Mouse (Mus musculus) CH12.LX (cell line): Measurements from ENCODE around the gene Gm43064. TPM values are rescaled to one million over a fixed set of nuclear protein-coding genes. Genes with fewer than 3 reads are reported as not detected.

Experiments used
- DNase-seq: peaks from one replicate; pipeline ENCODE4 v3.0.0-alpha.2; 2013; ENCODE audit errors: extremely low read depth
- H3K27ac ChIP-seq: 2 replicates; pipeline ENCODE4 v1.5.1; 2012; ENCODE audit warnings: low read depth, mild to moderate bottlenecking, control low read depth, moderate library complexity; ENCODE audit not compliant: insufficient read depth
- H3K27me3 ChIP-seq: replicated peaks from 2 replicates; pipeline ENCODE3; 2012; ENCODE audit warnings: inconsistent platforms
- H3K36me3 ChIP-seq, 2 experiments: replicated peaks in 1 of 2; 2 replicates each; pipeline versions ENCODE3 to v1.6.1; 2012; ENCODE audit warnings: inconsistent platforms in 1 of 2, low read length in 1 of 2, mild to moderate bottlenecking in 1 of 2, mixed read lengths in 1 of 2, moderate library complexity in 1 of 2; ENCODE audit not compliant: control insufficient read depth in 1 of 2, insufficient read depth in 1 of 2
- H3K4me1 ChIP-seq, 2 experiments: 2 replicates each; pipeline ENCODE4 v1.6.1; 2012; ENCODE audit warnings: inconsistent platforms in 1 of 2, moderate library complexity in 1 of 2; ENCODE audit not compliant: insufficient read depth in 2 of 2, control insufficient read depth in 1 of 2
- H3K4me2 ChIP-seq: 2 replicates; pipeline ENCODE4 v1.6.1; 2012; ENCODE audit warnings: low read depth, mild to moderate bottlenecking, control low read depth; ENCODE audit not compliant: poor library complexity, insufficient read depth, severe bottlenecking
- H3K4me3 ChIP-seq, 3 experiments: fragments of 150-350 bp in 1 of 3; sonication (generic) in 1 of 3; replicated peaks in 1 of 3; 2 replicates each; pipeline versions ENCODE3 to v1.5.1; 2011 to 2012; ENCODE audit warnings: low read depth in 2 of 3, low read length in 2 of 3, mild to moderate bottlenecking in 2 of 3, moderate library complexity in 2 of 3, control low read depth in 1 of 3, improper control_type of control experiment in 1 of 3, inconsistent platforms in 1 of 3, mixed read lengths in 1 of 3; ENCODE audit not compliant: poor library complexity in 1 of 3
- H3K79me2 ChIP-seq: replicated peaks from 2 replicates; pipeline ENCODE4 v1.6.1; 2012; ENCODE audit warnings: mild to moderate bottlenecking, moderate library complexity; ENCODE audit not compliant: control insufficient read depth, poor library complexity, insufficient read depth, severe bottlenecking; ENCODE audit errors: extremely low read depth
- H3K9ac ChIP-seq: 2 replicates; pipeline ENCODE4 v1.6.1; 2012; ENCODE audit warnings: low read depth, mild to moderate bottlenecking, control low read depth, moderate library complexity; ENCODE audit not compliant: insufficient read depth
- H3K9me3 ChIP-seq: replicated peaks from 2 replicates; pipeline ENCODE3; 2012; ENCODE audit warnings: low read length, inconsistent platforms, mixed read lengths
- BHLHE40 ChIP-seq: IDR thresholded peaks from 2 replicates; pipeline ENCODE4 v1.6.1; 2011; ENCODE audit warnings: mild to moderate bottlenecking, low read depth, low read length, improper control_type of control experiment
- CHD1 ChIP-seq: IDR thresholded peaks from 2 replicates; pipeline ENCODE4 v1.6.1; 2012; ENCODE audit warnings: low read depth, low read length, improper control_type of control experiment, inconsistent platforms
- CHD2 ChIP-seq: IDR thresholded peaks from 2 replicates; pipeline ENCODE4 v1.6.1; 2011; ENCODE audit warnings: low read length, improper control_type of control experiment
- CTCF ChIP-seq, 2 experiments: IDR thresholded peaks in 1 of 2; conservative IDR thresholded peaks in 1 of 2; 2 replicates each; pipeline ENCODE4 v1.5.1; 2011 to 2012; ENCODE audit warnings: low read depth in 2 of 2, low read length in 2 of 2, improper control_type of control experiment in 1 of 2, inconsistent platforms in 1 of 2, mild to moderate bottlenecking in 1 of 2, moderate library complexity in 1 of 2
- E2F4 ChIP-seq: IDR thresholded peaks from 2 replicates; pipeline ENCODE4 v1.6.1; 2011; ENCODE audit warnings: low read depth, low read length, improper control_type of control experiment; ENCODE audit not compliant: insufficient replicate concordance
- GABPA ChIP-seq: IDR thresholded peaks from 2 replicates; pipeline ENCODE4 v1.6.1; 2012; ENCODE audit warnings: low read depth, low read length, improper control_type of control experiment, inconsistent platforms; ENCODE audit not compliant: insufficient replicate concordance
- HCFC1 ChIP-seq: IDR thresholded peaks from 2 replicates; pipeline ENCODE4 v1.6.1; 2012; ENCODE audit warnings: low read depth, mild to moderate bottlenecking, inconsistent platforms, low read length, improper control_type of control experiment
- JUN ChIP-seq: IDR thresholded peaks from 2 replicates; pipeline ENCODE4 v1.6.1; 2011; ENCODE audit warnings: low read depth, mild to moderate bottlenecking, low read length, improper control_type of control experiment, moderate library complexity; ENCODE audit not compliant: insufficient read depth
- JUND ChIP-seq: conservative IDR thresholded peaks from 2 replicates; pipeline ENCODE4 v1.6.1; 2011; ENCODE audit warnings: low read depth, low read length, improper control_type of control experiment
- KAT2A ChIP-seq: IDR thresholded peaks from 2 replicates; pipeline ENCODE4 v1.6.1; 2012; ENCODE audit warnings: low read length, improper control_type of control experiment, inconsistent platforms; ENCODE audit not compliant: insufficient replicate concordance
- MAFK ChIP-seq: IDR thresholded peaks from 2 replicates; pipeline ENCODE4 v1.6.1; 2011; ENCODE audit warnings: low read length, improper control_type of control experiment; ENCODE audit not compliant: insufficient replicate concordance
- MAX ChIP-seq: IDR thresholded peaks from 2 replicates; pipeline ENCODE4 v1.6.1; 2011; ENCODE audit warnings: low read length, improper control_type of control experiment
- MAZ ChIP-seq: IDR thresholded peaks from 2 replicates; pipeline ENCODE4 v1.6.1; 2012; ENCODE audit warnings: low read depth, mild to moderate bottlenecking, inconsistent platforms, low read length, improper control_type of control experiment, moderate library complexity
- MEF2A ChIP-seq: IDR thresholded peaks from 2 replicates; pipeline ENCODE4 v1.6.1; 2014; ENCODE audit warnings: low read depth, mild to moderate bottlenecking, inconsistent platforms, low read length, improper control_type of control experiment, borderline replicate concordance
- MYC ChIP-seq: IDR thresholded peaks from 2 replicates; pipeline ENCODE4 v1.6.1; 2011; ENCODE audit warnings: low read depth, mild to moderate bottlenecking, improper control_type of control experiment, low read length
- NELFE ChIP-seq: IDR thresholded peaks from 2 replicates; pipeline ENCODE4 v1.6.1; 2011; ENCODE audit warnings: low read depth, low read length, improper control_type of control experiment
- NRF1 ChIP-seq: IDR thresholded peaks from 2 replicates; pipeline ENCODE4 v1.6.1; 2014; ENCODE audit warnings: low read depth, mild to moderate bottlenecking, inconsistent platforms, low read length, improper control_type of control experiment, moderate library complexity
- POLR2A ChIP-seq: IDR thresholded peaks from 2 replicates; pipeline ENCODE4 v1.6.1; 2011; ENCODE audit warnings: low read depth, mild to moderate bottlenecking, improper control_type of control experiment, low read length
- POLR2AphosphoS2 ChIP-seq: IDR thresholded peaks from 2 replicates; pipeline ENCODE4 v1.6.1; 2011; ENCODE audit warnings: low read depth, low read length, improper control_type of control experiment
- RAD21 ChIP-seq: IDR thresholded peaks from 2 replicates; pipeline ENCODE4 v1.6.1; 2011; ENCODE audit warnings: low read depth, mild to moderate bottlenecking, low read length, improper control_type of control experiment, moderate library complexity
- RCOR1 ChIP-seq: conservative IDR thresholded peaks from 2 replicates; pipeline ENCODE4 v1.6.1; 2012; ENCODE audit warnings: low read depth, mild to moderate bottlenecking, inconsistent platforms, low read length, improper control_type of control experiment
- SMC3 ChIP-seq: IDR thresholded peaks from 2 replicates; pipeline ENCODE4 v1.6.1; 2011; ENCODE audit warnings: low read depth, low read length, improper control_type of control experiment
- TBP ChIP-seq: conservative IDR thresholded peaks from 2 replicates; pipeline ENCODE4 v1.6.1; 2011; ENCODE audit warnings: low read depth, low read length, improper control_type of control experiment
- TCF12 ChIP-seq: IDR thresholded peaks from 2 replicates; pipeline ENCODE4 v1.6.1; 2014; ENCODE audit warnings: low read depth, mild to moderate bottlenecking, inconsistent platforms, low read length, improper control_type of control experiment
- USF1 ChIP-seq: IDR thresholded peaks from 2 replicates; pipeline ENCODE4 v1.6.1; 2014; ENCODE audit warnings: low read depth, mild to moderate bottlenecking, inconsistent platforms, low read length, improper control_type of control experiment
- USF2 ChIP-seq: conservative IDR thresholded peaks from 2 replicates; pipeline ENCODE4 v1.6.1; 2011; ENCODE audit warnings: low read depth, low read length, improper control_type of control experiment
- ZC3H11A ChIP-seq: IDR thresholded peaks from 2 replicates; pipeline ENCODE4 v1.6.1; 2012; ENCODE audit warnings: low read depth, mild to moderate bottlenecking, inconsistent platforms, low read length, improper control_type of control experiment
- ZKSCAN1 ChIP-seq: IDR thresholded peaks from 2 replicates; pipeline ENCODE4 v1.6.1; 2012; ENCODE audit warnings: low read depth, inconsistent platforms, low read length, improper control_type of control experiment, borderline replicate concordance
- ZMIZ1 ChIP-seq: IDR thresholded peaks from 2 replicates; pipeline ENCODE4 v1.6.1; 2012; ENCODE audit warnings: low read depth, mild to moderate bottlenecking, inconsistent platforms, low read length, improper control_type of control experiment
- ZNF384 ChIP-seq: IDR thresholded peaks from 2 replicates; pipeline ENCODE4 v1.6.1; 2012; ENCODE audit warnings: low read depth, low read length, improper control_type of control experiment, inconsistent platforms
- dilution Hi-C: fragments of 300-500 bp; cut with MboI; formaldehyde crosslinking; loops from 2 replicates; pipeline ENCODE4 v1.14.3; 2020; ENCODE audit warnings: low sequenced_read_pairs; ENCODE audit not compliant: extremely low pct_unique_long_range_greater_than_20kb, extremely low pct_ligation_motif_present
- in situ Hi-C: fragments of 300-500 bp; cut with MboI; formaldehyde crosslinking; loops from 3 replicates; pipeline ENCODE4 v1.14.3; 2019; ENCODE audit warnings: low sequenced_read_pairs, low pct_ligation_motif_present, low pct_unique_long_range_greater_than_20kb, mixed read lengths
- polyA plus RNA-seq: library from polyadenylated mRNA; unstranded; fragments of >175 nt; gene quantifications from 2 replicates; pipeline ENCODE4 v1.2.1, GENCODE M21; 2012; ENCODE audit warnings: low read depth; ENCODE audit not compliant: insufficient read length
- total RNA-seq, 2 experiments: library from RNA; depleted of rRNA; stranded (reverse); fragments of 300-350 nt in 1 of 2; fragments of >200 nt in 1 of 2; gene quantifications; 2 replicates each; pipeline ENCODE4 v1.2.3; 2012 to 2014

The Gm43064 gene
- total and polyA plus RNA-seq, 3 experiments = 0.91 to 3.1 TPM; not detected in 1

DNA sequence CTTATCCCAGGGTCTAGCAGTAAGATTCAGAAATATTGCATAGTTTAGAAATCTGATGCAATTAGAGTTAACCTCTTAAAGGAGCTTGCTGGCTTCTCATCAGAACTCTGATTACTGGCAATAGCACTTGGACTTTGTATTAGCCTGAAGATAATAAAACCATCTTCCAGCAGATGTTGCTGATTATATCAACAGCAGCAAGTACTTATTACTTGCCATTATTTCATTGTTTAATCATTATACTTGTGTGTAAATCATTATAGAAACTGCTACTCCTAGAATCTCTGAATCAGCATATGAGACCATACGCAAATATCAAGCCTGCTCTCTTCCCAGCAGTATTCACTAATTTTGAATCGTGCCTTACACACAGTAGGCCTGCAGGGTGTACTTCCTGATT lies 24.6 kb downstream of the Gm43064 start:
- Histone ChIP-seq H3K9ac (no peak overlapping the region), H3K27ac (no peak overlapping the region), H3K36me3 (peaks cover 0 to 8% of the 10 kb centered on the region in 2 experiments), H3K4me3 (no peak overlapping the region), H3K79me2 (peaks cover 21% of the 10 kb centered on the region), H3K9me3 (peaks cover 2% of the 10 kb centered on the region), H3K4me2 (no peak overlapping the region), H3K4me1 (peaks cover 11 to 30% of the 10 kb centered on the region in 2 experiments), H3K27me3 (no peaks in the 10 kb centered on the region)
- dilution Hi-C loops (no loop called here), in situ Hi-C loops (loop anchor here (25.0 kb wide), 1 partner anchor 253 kb away; no protein-coding TSS in a partner anchor)
- no peak for TF ChIP-seq GABPA
- TF ChIP-seq ZKSCAN1 = peak; percentile 59
- TF ChIP-seq CHD2 = no peak
- TF ChIP-seq HCFC1 = no peak
- DNase-seq = no peak

DNA sequence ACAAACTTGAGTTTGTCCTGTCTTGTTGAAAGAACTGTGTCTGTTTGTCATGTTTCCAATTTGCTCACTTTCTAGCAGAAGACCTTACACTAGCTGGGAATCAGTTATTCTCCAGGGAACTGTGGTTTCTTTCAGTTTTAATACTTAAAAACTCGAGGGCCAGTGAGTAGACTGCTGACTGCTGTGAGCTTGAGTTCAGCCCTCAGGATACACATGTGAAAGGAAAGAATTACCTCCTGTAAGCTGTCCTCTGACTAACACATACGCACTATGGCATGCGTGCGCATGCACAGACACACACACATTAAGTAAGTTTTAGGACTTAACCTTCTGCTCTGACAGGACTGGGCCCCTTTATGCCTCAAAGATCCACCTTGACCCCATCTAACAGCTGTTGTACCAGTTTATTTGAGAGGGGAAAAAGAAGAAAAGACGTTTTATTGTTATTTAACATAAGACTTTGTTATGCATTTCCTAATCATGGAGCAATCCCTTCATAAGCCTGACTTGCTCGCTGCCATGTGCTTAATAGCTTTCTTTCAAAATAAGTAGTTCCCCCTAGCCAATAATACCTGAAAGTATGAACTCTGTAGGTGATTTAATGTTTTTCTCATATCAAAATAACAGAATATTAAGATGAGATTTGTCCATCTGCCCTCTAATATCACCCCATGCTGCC lies 26.0 kb downstream of the Gm43064 start:
- peak overlapping the region; percentile 0; the same call in 1 of the 2 replicates for H3K9ac ChIP-seq
- peak overlapping the region; percentile 22; the same call in 1 of the 2 replicates for H3K27ac ChIP-seq
- H3K27me3 ChIP-seq = no peaks in the 10 kb centered on the region
- dilution Hi-C loops (no loop called here), in situ Hi-C loops (loop anchor here (25.0 kb wide), 1 partner anchor 252 kb away; no protein-coding TSS in a partner anchor)
- peak overlapping the region; percentile 66 for H3K4me2 ChIP-seq
- peaks cover 4 to 16% of the 10 kb centered on the region in 2 experiments for H3K36me3 ChIP-seq
- peaks cover 27% of the 10 kb centered on the region for H3K79me2 ChIP-seq
- H3K4me1 ChIP-seq = peaks cover 5 to 18% of the 10 kb centered on the region in 2 experiments; a peak in 3 of 4 replicates
- H3K9me3 ChIP-seq = peaks cover 9% of the 10 kb centered on the region
- peak; percentile 75 for DNase-seq
- peak overlapping the region in 1 of 3 experiments; percentile 64 for H3K4me3 ChIP-seq
- TF ChIP-seq TCF12 (no peak), USF2 (no peak), KAT2A (no peak), HCFC1 (peak; percentile 20; the same call in 1 of the 2 replicates), E2F4 (no peak), POLR2AphosphoS2 (no peak), RAD21 (no peak), CHD1 (peak; percentile 91), SMC3 (no peak), ZC3H11A (no peak), MEF2A (peak; percentile 45; the same call in 1 of the 2 replicates), ZKSCAN1 (no peak), JUN (peak; percentile 33), TBP (no peak), NRF1 (peak; percentile 81), ZMIZ1 (0 out of 2 replicates have a peak, but pooled peaks have one; percentile 6), NELFE (no peak), POLR2A (no peak), ZNF384 (no peak), CTCF (conservative IDR thresholded peaks at IDR 0.05 in 1 of 2, IDR thresholded peaks at IDR 0.05 in 1 of 2; ENCODE audit: low read depth in 2 of 2, low read length in 2 of 2) (no peak), CHD2 (no peak), MAX (peak; percentile 76), RCOR1 (0 out of 2 replicates have a peak, but pooled peaks have one; percentile 31), MAZ (0 out of 2 replicates have a peak, but pooled peaks have one; percentile 54), BHLHE40 (peak; percentile 86), USF1 (no peak), JUND (peak; percentile 62), MYC (peak; percentile 87), MAFK (0 out of 2 replicates have a peak, but pooled peaks have one; percentile 37)
